Mouse (Mus musculus) heart, postnatal 14 days (tissue): ENCODE data around the gene Gm9964. TPM values are rescaled to one million over a fixed set of nuclear protein-coding genes. Genes with fewer than 3 reads are reported as not detected.
"Not testable (repeated sequence)": the region's sequence is repeated elsewhere in the genome, so short reads cannot be mapped to it uniquely, and the experiment has no call there.

Experiments used
- DNase-seq, 2 experiments: peaks; one replicate each; pipeline ENCODE4 v3.0.0; 2021 to 2022
- intact Hi-C: fragments of 180-260 bp; cut with DNase I; formaldehyde crosslinking; loops from one replicate; pipeline ENCODE4 v1.15.1; 2025
- total RNA-seq, 2 experiments: library from RNA; stranded (reverse); gene quantifications; 2 replicates each; pipeline ENCODE4 v1.2.3; 2021

Gm9964 gene
- total RNA-seq, 2 experiments from 2014 or later: not detected

DNA sequence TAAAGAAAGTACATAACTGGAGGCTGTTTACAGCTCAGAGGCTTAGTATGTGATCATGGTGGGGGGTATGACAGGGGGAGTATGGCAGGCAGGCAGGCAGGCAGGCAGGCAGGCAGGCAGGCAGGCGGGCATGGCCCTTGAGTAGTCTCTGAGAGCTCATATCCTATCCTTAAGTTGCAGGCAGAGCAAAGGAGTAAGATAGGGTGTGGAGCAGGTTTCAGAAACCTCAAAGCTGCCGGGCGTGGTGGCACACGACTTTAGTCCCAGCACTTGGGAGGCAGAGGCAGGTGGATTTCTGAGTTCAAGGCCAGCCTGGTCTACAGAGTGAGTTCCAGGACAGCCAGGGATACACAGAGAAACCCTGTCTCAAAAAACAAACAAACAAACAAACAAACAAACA is 7.5 kb upstream of the Gm9964 start:
- DNase-seq, intact Hi-C loops: not testable (repeated sequence)

DNA sequence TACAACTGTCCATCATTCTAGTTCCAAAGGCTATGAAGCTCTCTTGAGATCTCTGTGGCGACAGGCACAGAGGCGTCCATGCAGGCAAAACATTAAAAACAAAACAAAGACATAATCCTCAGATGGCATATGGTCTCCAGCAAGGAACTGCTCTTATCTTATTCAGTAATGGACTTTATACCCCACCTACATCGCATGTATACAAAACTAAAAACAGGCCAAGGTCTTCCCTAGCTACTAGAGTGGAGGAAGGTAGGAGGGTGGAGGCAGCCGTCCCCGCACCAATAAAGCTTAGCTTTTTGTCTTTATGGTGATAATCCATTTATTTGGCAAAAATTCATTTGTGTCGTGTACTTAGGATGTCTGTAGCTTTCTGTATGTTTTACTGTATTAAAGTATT is 6.4 kb upstream of the Gm9964 start:
- intact Hi-C loops: no loop called here
- no peak for DNase-seq

DNA sequence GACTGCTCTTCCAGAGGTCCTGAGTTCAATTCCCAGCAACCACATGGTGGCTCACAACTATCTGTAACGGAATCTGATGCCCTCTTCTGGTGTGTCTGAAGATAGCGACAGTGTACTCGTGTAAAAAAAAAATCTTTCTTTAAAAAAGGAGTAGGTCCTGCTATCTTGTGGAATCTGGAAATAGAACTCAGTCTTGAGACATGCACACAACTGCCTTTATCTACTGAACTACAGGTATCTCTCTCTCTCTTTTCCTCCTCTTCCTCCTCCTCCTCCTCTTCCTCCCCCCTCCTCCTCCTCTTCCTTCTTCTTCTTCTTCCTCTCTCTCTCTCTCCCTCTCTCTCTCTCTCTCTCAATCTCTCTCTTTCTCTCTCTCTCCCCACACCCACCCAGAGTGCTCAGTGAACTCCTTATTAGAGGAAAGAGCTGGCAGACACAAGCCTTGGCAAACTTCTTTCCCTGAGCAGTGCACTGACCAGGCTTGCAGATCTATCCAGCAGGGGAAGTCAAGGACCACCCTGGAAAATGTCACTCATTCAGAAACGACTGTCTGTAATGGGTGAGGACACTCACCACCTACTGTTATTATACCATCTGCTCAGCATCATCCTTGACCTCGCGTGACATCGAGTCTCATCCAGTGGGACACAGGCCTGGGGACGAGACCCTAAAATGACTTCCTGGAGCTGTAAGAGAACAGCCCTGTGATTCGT is 3.2 kb upstream of the Gm9964 start:
- intact Hi-C loops: loop anchor here (5.0 kb wide), 2 partner anchors 268 to 338 kb away; no protein-coding TSS in a partner anchor
- no peak for DNase-seq

DNA sequence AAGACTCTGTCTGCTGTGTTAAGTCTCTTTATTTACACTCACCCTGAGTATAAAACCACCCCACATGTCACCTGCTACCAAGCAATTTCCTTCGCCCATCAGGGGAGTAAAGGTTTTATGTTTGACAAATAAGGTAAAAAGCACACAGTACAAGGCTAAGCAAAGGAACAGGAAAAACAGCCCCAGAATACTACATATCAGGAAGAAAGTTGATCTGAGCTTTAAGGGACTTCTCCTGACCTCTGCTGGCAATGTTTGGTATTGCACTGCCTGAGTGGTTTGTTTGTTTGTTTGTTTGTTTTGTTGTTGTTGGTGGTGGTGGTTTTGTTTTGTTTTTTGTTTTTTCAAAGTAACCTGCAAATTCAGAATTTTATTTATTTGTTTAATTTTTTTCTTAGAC is 539 bp downstream of the Gm9964 start:
- DNase-seq: peak; percentile 41 to 68
- intact Hi-C loops: loop anchor here (2.0 to 5.0 kb wide), 3 partner anchors 103 to 334 kb away; no protein-coding TSS in a partner anchor

DNA sequence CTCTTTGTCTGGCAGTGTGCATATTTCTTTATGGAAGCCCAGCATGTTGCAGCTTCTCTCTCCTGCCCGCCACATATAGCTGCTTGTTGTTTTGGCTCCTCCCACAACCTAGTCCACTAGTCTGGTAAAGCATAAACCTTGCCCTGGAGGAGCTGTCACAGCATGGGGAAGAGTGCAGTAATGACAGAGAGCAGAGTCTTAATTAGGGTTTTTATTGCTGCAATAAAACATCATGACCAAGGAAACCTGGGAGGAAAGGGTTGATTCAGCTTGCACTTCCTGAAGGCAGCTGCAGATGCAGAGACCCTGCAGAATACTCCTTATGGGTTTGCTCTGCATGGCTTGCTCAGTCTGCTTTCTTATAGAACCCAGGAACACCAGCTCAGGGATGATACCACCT is 2.7 kb downstream of the Gm9964 start:
- DNase-seq: no peak
- intact Hi-C loops: no loop called here

DNA sequence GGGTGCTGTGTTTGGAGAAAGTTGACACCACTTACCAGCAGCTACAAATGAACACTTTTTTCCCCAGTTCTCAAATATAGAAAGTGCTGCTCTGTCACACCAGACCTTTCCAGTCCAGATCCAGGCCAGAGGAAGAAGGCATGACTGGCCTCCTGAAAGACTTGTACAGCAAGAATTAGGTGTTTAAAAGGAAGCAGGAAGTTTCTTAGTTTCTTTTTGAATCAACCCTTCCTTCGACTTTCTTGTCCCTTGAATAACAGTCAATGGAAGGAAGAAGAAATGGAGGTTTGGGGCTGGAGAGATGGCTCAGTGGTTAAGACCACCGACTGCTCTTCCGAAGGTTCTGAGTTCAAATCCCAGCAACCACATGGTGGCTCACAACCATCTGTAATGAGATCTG is 3.7 kb downstream of the Gm9964 start:
- intact Hi-C loops: no loop called here
- no peak for DNase-seq

DNA sequence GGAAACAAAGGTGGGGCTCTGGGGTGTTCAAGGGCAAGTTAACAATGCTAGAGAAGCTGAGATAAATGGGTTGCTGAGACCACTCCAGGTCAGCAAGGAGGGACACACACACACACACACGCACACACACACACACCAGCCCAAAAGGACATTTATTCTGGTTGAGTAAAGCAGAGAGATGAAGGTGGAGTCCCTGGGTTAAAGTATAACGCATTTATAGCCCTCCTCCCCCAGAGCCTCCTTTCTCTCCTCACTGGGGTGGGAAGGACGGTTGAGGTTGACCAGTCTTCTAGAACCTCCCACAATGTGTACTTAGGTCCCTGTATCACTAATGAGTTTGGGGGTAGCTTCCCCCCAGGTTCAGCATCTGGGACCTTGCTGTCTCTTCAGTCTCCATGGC is 4.6 kb downstream of the Gm9964 start:
- no peak for DNase-seq
- intact Hi-C loops: no loop called here

DNA sequence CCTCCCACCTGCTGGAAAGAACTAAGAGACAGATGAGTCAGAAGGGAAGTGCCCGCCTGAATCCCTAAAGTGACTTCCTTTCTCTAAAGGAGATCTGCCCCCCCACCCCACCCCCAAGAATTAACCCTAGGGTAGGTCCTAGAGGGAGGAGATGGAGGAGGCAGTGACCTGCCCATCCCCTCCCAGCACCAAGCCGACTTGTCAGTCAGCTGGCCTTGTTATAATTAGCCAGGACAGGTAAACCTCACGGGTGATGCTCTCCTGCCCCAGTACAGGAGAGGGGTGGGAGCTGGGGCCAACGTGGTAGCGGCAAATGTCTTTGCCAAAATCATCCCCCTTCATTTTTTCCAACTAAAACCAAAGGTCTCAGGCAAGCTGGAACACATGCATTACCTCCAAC is 5.1 kb downstream of the Gm9964 start:
- DNase-seq: no peak
- intact Hi-C loops: loop anchor here (2.0 kb wide), 1 partner anchor 67 kb away; no protein-coding TSS in a partner anchor

DNA sequence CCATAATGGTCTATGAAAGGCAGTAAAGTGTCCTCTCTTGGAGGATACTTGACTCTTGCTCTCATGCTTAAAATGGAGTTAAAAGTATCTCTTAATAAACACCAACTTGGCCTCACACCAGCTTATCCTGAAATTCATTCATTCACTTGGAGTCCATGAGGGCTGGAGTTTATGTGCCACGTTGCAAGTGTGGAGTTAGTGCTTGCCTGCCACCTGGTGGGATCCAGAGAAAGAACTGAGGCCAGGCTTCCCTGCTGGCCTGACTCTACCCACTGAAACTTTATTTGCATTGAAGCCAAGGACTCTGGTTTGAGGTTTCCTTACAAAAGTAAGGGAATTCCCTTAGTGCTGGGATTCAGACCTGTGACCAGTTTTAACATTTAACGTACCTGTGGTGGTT is 6.2 kb downstream of the Gm9964 start:
- DNase-seq: peak; percentile 59 to 65
- intact Hi-C loops: loop anchor here (2.0 kb wide), 1 partner anchor 66 kb away; no protein-coding TSS in a partner anchor

DNA sequence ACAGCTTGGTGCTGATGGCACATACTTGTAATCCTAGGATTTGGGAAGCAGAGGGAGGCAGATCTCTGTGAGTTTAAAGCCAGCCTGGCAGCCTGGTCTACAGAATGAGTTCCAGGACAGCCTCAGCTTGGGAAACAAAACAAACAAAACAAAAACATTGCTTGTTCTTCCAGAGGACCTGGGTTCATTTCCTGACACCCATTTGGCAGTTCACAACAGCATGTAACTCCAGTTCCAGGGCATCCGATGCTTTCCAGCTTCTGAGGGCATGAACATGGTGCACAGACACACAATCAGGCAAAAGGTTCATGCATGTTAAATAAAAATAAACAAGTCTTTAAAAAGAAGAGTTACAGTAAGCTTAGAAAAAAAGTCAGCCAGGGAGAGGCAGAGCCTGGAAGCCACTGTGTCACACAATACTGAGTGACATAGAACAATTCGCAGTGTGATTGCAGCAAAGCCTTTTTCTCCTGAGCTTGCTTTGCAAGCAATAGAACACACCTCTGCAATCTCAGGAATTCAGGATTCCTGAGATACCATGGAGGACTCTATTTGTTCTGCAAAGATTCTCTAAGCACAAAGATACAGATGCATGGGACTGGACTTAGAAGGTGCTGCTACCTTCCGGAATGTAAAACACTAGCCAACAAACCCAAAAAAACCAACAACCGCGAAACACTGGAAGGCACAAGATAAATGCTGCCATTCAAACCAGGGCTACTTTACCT is 7.6 kb downstream of the Gm9964 start:
- no peak for DNase-seq
- intact Hi-C loops: loop anchor here (5.0 kb wide), 1 partner anchor 37 kb away; the partner anchor contains the start of gene Wsb1

DNA sequence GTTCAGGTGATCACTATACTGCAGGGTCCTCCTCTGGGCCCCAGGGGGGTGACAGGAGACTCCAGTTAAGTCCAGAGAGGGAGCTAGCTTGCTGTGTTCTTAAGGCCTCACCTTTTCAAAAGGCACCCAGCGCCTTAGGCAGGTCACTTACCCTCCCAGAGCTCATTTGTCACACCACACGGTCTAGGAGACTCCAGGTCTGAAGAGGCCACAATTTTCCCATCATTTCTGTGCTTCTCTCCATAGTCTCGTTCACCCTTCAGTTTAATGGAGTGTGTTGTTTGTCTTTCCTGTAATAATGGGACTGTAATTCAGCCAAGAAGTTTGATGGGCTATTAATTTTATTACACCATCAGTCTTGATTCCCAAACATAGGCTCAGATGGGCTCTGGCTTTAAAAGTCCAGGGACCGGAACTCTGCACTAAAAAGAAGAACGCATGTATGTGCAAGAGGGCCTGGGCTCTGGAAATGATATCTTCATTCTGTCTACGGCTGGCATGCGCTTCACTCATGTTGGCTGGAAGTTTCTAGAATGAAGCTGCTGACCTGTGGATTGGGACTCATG is 8.3 kb downstream of the Gm9964 start:
- intact Hi-C loops: loop anchor here (5.0 kb wide), 1 partner anchor 36 kb away; the partner anchor contains the start of gene Wsb1
- no peak for DNase-seq

DNA sequence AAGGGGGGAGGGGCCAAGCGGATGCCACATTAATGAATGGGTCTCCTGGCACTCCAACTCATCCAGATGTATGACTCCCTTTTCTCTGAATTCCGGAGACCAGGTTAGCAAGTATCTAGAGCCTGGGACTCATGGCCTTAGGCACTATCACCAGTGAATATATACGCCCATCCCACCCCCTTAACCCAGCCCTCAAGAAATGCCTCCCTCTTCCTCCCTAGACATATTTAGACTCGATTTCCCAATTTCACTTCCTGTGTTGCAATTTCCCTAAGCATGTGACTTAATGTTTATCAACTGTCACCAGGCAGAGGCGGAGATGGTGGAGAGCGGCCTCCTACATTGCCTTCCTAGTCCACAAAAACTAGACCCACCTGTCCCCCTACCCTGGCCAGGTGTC is 9.3 kb downstream of the Gm9964 start:
- intact Hi-C loops: loop anchor here (5.0 kb wide), 1 partner anchor 35 kb away; the partner anchor contains the start of gene Wsb1
- no peak for DNase-seq

DNA sequence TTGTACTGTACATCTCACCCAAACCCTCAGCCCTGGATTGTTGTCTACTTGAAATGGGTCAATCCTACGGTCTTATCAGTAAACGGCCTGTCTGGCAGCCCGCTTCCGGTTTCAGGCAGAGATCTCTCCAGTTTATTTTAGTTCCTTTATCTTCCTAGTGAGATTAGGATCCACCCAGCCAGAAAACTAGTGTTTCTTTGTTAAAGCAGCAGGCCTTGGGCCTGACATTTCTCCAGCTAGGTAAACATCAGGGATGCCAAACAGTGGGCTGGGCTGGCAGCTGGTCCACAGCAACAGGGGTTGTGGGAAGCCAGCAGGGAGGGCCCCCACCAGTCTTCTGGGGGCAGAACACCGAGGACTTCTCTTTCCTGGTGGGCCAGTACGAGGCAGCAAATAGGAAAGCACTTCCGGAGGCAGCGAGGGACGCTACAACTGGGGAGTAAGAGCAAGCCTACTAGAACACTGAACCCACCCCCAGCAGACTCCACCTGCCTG is 10.4 kb downstream of the Gm9964 start:
- peak in 1 of 2 experiments; percentile 16 for DNase-seq
- intact Hi-C loops: loop anchor here (5.0 kb wide), 1 partner anchor 34 kb away; the partner anchor contains the start of gene Wsb1

DNA sequence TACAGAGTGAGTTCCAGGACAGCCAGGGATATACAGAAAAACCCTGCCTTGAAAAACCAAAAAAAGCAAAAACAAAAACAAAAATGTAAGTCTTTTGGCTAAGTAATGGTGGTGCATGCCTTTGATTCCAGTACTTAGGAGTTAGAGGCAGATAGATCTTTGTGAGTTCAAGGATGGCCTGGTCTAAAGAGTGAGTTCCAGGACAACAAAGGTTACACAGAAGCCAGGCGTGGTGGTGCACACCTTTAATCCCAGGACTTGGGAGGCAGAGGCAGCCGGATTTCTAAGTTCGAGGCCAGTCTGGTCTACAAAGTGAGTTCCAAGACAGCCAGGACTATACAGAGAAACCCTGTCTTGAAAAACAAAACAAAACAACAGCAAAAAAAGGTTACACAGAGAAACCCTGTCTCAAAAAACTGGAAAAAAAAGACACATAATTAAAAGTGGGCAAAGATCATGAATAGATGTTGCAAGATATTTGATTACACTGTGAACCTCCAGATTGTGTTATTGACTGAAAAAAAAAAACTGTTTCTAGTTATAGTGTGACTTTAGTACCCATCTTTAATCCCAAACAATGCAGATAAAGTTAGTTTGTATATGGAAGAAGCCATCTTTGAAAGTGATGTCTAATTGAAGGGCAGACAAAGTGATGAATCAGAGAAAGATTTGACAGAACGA is 13.2 kb downstream of the Gm9964 start:
- intact Hi-C loops: no loop called here
- DNase-seq: no peak

DNA sequence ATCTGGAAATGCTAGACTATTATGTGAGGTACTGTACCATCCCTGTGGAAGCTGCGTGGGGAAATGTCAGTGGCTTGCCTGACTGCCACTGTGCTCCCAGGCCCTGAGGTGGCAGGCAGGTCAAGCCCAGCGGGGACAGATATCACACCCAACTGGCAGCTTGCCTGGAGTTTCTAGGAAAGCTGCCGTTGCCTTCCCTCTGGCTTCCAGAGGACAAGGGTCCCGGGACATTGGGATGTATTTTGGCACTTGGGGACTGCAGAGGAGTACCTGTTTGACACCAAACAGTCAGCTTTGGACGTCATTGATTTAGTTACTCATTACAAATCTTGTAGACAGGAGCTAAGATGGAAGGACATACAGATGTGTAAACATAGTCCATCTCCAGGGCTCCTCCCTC is 15.3 kb downstream of the Gm9964 start:
- peak; percentile 65 to 74 for DNase-seq
- intact Hi-C loops: no loop called here

DNA sequence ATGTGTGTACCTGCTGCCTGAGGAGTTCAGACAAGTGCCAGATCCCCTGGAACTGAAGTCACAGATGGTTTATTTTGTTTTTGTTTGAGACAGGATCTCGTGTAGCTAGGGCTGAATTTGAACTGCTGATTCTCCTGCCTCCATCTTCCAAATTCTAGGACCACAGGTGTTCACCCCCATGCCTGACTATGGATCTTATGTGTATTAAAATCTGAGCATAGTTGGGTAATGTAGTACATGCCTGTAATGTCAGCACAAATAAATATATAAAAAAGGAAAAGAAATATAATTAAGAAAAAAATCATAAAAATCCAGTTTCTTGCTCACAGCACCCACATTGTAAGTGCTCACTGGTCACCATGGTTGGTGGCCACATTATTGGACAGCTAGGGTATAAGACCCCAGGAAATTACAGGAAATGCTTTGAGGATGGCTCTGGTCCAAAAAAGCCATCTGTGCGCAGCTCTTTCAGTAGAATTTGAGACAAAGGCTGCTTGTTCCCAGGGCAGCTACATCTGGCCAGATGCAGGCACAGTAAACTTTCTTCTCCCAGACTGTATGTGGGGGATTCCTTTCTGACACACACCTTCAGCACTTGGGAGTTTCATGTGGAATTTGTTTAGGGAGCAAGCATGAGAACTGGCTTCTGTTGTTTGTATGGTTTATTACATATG is 16.8 kb downstream of the Gm9964 start:
- intact Hi-C loops: no loop called here
- peak; percentile 14 to 45 for DNase-seq

DNA sequence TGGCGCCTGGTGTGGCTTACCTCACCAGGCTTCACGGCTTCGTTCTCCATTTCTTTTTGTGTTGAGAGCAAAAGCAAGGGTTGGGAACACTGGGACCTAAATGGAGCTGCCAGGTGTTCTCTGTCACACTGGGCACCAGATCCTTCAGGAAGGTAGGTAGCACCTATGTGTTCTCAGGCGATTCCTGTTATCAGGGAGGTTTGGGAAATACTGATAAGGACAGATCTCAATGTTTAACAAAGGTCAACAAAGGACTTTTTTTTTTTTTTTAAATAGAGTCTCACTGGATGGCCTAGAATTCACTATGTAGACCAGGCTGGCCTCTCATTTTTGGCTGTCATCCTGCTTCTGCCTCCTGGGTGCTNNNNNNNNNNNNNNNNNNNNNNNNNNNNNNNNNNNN is 22.9 kb downstream of the Gm9964 start:
- intact Hi-C loops: no loop called here
- DNase-seq: no peak

DNA sequence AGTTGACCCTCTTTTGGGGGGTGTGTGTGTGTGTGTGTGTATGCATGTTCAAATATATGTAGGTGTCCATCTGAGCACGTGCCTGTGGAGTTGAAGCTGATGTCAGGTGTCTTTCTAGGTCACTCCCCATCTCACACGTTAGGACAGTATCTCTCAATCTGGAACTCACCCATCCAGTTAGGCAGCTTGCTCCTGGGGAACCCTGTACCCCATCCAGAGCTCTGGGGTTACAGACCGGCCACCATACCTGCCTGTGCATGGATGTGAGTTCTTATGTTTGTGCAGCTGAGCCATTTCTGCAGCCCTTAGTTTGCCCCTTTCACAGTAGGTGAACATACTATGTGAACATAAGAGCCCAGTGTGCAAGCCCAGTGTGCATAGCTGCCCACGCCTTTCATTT is 23.7 kb downstream of the Gm9964 start:
- intact Hi-C loops: no loop called here
- no peak for DNase-seq

DNA sequence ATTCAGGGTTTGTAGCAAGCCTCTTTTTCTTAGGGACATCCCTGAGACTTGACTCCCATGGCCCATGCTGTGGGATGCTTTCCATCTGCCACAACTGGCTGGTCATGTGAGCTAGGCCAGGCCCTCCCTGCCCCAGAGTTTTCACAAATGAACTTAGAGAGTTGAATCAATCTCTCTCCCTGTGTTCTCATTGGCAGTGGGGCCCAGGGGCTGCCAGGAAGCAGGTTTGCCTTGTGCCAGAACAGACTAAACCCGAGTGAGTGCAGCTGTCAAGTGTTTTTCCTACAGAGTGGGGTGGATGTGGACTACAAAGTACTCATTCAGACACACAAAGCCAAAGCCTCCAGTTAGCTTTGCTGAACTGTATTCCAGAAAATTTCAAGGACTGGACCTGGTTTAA is 29.5 kb downstream of the Gm9964 start:
- intact Hi-C loops: no loop called here
- DNase-seq: peak; percentile 44 to 59

DNA sequence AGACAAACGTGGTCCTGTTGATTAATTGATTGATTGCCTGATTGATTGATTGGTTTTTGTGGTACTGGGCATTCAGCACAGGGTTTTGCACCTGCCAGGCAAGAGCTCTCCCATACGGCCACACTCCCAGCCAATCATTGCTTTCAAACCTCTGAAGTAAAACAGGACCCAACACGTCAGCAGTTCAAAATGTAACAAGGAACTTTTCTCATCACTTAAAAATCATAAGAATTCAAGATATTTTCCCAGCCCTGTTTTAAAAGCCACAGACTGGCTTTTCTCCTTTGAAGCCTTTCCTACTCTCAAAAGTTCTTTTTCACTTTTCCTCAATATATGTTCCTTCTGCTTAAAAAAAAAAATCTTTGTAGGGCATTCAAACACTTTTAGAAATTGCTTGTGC is 32.3 kb downstream of the Gm9964 start:
- intact Hi-C loops: no loop called here
- no peak for DNase-seq
